In genomic region chr10:43630634-43631033, GRCm38 (mm10) we compare ENCODE assay signal across 16 mouse cellular contexts. TPM values are rescaled to one million over a fixed set of nuclear protein-coding genes. Genes with fewer than 3 reads are reported as not detected.
A peak's percentile ranks its signal among the peaks of the same experiment; 100 is the strongest.
DNase-seq lines count a peak whose midpoint lies in the region; ATAC-seq lines count a peak whose summit lies in the region.
"Had no signal": no experiment of that assay in that cellular context is flagged by ENCODE, and none has a peak within 500 bp of the region (broad histone marks: within the 10 kb centered on the region; RNA-seq: fewer than 3 reads in every experiment).

No protein-coding gene starts in this region.

- H3K4me3 ChIP-seq in forebrain, embryonic 14.5 days (ENCODE audit: low read depth, low read length), result no peak overlapping the region
- no peak overlapping the region for H3K4me3 ChIP-seq in forebrain, embryonic 11.5 days (ENCODE audit: low read depth, low read length)
- H3K4me3 ChIP-seq in erythroblast, embryonic 14.5 days (replicated peaks), result peak overlapping the region; percentile 48
- H3K4me3 ChIP-seq in liver, embryonic 15.5 days (replicated peaks), result no peak overlapping the region
- H3K4me3 ChIP-seq: neural tube, embryonic 13.5 days had no signal

- H3K27ac ChIP-seq in forebrain, embryonic 14.5 days (ENCODE audit: low read depth, low read length), result no peak overlapping the region
- no peak overlapping the region for H3K27ac ChIP-seq in forebrain, embryonic 11.5 days (ENCODE audit: low read depth, low read length)
- H3K27ac ChIP-seq in liver, embryonic 15.5 days (replicated peaks), result peak overlapping the region; percentile 93
- H3K27ac ChIP-seq: hindbrain, postnatal 0 days; neural tube, embryonic 13.5 days had no signal

- H3K36me3 ChIP-seq in forebrain, embryonic 14.5 days (ENCODE audit: control insufficient read depth, insufficient read depth, low read length), result no peaks in the 10 kb centered on the region
- no peaks in the 10 kb centered on the region for H3K36me3 ChIP-seq in forebrain, embryonic 11.5 days (ENCODE audit: control insufficient read depth, insufficient read depth, low read length)
- peaks cover 68% of the 10 kb centered on the region for H3K36me3 ChIP-seq in erythroblast, embryonic 14.5 days (ENCODE audit: control insufficient read depth)
- peaks cover 15% of the 10 kb centered on the region for H3K36me3 ChIP-seq in liver, embryonic 15.5 days (replicated peaks)
- H3K36me3 ChIP-seq: neural tube, embryonic 13.5 days had no signal

- H3K4me2 ChIP-seq in forebrain, embryonic 14.5 days (ENCODE audit: low read length), result no peak overlapping the region
- no peak overlapping the region for H3K4me2 ChIP-seq in forebrain, embryonic 11.5 days (ENCODE audit: low read depth, low read length, severe bottlenecking)
- H3K4me2 ChIP-seq in liver, embryonic 15.5 days, result peak overlapping the region; percentile 51
- H3K4me2 ChIP-seq: neural tube, embryonic 13.5 days had no signal

- H3K9me3 ChIP-seq in forebrain, embryonic 14.5 days (replicated peaks; ENCODE audit: control insufficient read depth, low read length), result no peaks in the 10 kb centered on the region
- no peaks in the 10 kb centered on the region for H3K9me3 ChIP-seq in forebrain, embryonic 11.5 days (ENCODE audit: control insufficient read depth, low read length)
- peaks cover 18% of the 10 kb centered on the region for H3K9me3 ChIP-seq in erythroblast, embryonic 14.5 days (ENCODE audit: control insufficient read depth, low read length)
- no peaks in the 10 kb centered on the region; the same call in 1 of the 2 replicates for H3K9me3 ChIP-seq in liver, embryonic 15.5 days (replicated peaks)
- H3K9me3 ChIP-seq: neural tube, embryonic 13.5 days had no signal

- no peak for DNase-seq in forebrain, embryonic 14.5 days (ENCODE audit: low spot score)
- DNase-seq in forebrain, embryonic 11.5 days (ENCODE audit: low spot score), result no peak
- DNase-seq in A20 (ENCODE audit: low read depth, low spot score), result peak; percentile 25
- DNase-seq in cerebellum, adult 18-20 months, result no peak
- no peak for DNase-seq in frontal cortex, postnatal 14 days (ENCODE audit: low spot score in 2 of 2)
- no peak for DNase-seq in left cerebral cortex, adult 9 months (ENCODE audit: low spot score in 2 of 2)
- DNase-seq: adrenal gland, adult 8-10 months; gastrocnemius, postnatal 14 days; kidney, adult 2 months; kidney, postnatal 25 days; lung, adult 2 months; thymus, postnatal 14 days had no signal

- ATAC-seq in forebrain, embryonic 14.5 days, result peak; percentile 26; the same call in 1 of the 2 replicates
- no peak for ATAC-seq in forebrain, embryonic 11.5 days (replicated peaks; ENCODE audit: low FRiP score)
- ATAC-seq in liver, embryonic 15.5 days (ENCODE audit: insufficient read depth), result peak; percentile 92

- no peaks in the 10 kb centered on the region for H3K4me1 ChIP-seq in forebrain, embryonic 14.5 days (ENCODE audit: control insufficient read depth, insufficient read depth, low read length)
- no peaks in the 10 kb centered on the region for H3K4me1 ChIP-seq in forebrain, embryonic 11.5 days (replicated peaks; ENCODE audit: control insufficient read depth, insufficient read depth, low read length)
- H3K4me1 ChIP-seq in erythroblast, embryonic 14.5 days (ENCODE audit: control insufficient read depth), result peaks cover 93% of the 10 kb centered on the region
- peaks cover 75% of the 10 kb centered on the region for H3K4me1 ChIP-seq in liver, embryonic 15.5 days (replicated peaks)

- H3K27me3 ChIP-seq in forebrain, embryonic 14.5 days (replicated peaks; ENCODE audit: control insufficient read depth, insufficient read depth, low read length), result no peaks in the 10 kb centered on the region
- no peaks in the 10 kb centered on the region for H3K27me3 ChIP-seq in forebrain, embryonic 11.5 days (ENCODE audit: control insufficient read depth, insufficient read depth, low read length)
- no peaks in the 10 kb centered on the region; the same call in 1 of the 2 replicates for H3K27me3 ChIP-seq in erythroblast, embryonic 14.5 days (ENCODE audit: control insufficient read depth)
- no peaks in the 10 kb centered on the region for H3K27me3 ChIP-seq in liver, embryonic 15.5 days
- H3K27me3 ChIP-seq: neural tube, embryonic 13.5 days had no signal

- H3K9ac ChIP-seq in forebrain, embryonic 14.5 days (ENCODE audit: low read length), result no peak overlapping the region
- no peak overlapping the region for H3K9ac ChIP-seq in forebrain, embryonic 11.5 days (ENCODE audit: low read length)
- H3K9ac ChIP-seq in liver, embryonic 15.5 days, result peak overlapping the region; percentile 47
- H3K9ac ChIP-seq: neural tube, embryonic 13.5 days had no signal

- WGBS in forebrain, embryonic 14.5 days, result 77% methylated on average over 4 of the region's 4 CpGs
- WGBS in forebrain, embryonic 11.5 days, result 78% methylated on average over 4 of the region's 4 CpGs
- WGBS in liver, embryonic 15.5 days (ENCODE audit: insufficient replicate concordance), result 27% methylated on average over 4 of the region's 4 CpGs

RNA-seq across cellular contexts. Expression of gene Cd24a, which starts 52.5 kb away (rescaled TPM):
- 1,214 and 1,274 TPM in 2 replicates for polyA plus RNA-seq in forebrain, embryonic 14.5 days (2014; fragmentation: Nextera tagmentation; extraction: Ambion mirVana)
- 342 and 364 TPM in 2 replicates for polyA plus RNA-seq in forebrain, embryonic 11.5 days (2014; fragmentation: Nextera tagmentation; extraction: Ambion mirVana)
- 286 and 348 TPM in 2 replicates for polyA plus RNA-seq in erythroblast, embryonic 14.5 days (2012)
- 938 and 960 TPM in 2 replicates for polyA plus RNA-seq in liver, embryonic 15.5 days (2015; fragmentation: Nextera tagmentation; extraction: Ambion mirVana)
